Mouse (Mus musculus): ENCODE results near the gene Lgr5.

The Lgr5 gene

DNA sequence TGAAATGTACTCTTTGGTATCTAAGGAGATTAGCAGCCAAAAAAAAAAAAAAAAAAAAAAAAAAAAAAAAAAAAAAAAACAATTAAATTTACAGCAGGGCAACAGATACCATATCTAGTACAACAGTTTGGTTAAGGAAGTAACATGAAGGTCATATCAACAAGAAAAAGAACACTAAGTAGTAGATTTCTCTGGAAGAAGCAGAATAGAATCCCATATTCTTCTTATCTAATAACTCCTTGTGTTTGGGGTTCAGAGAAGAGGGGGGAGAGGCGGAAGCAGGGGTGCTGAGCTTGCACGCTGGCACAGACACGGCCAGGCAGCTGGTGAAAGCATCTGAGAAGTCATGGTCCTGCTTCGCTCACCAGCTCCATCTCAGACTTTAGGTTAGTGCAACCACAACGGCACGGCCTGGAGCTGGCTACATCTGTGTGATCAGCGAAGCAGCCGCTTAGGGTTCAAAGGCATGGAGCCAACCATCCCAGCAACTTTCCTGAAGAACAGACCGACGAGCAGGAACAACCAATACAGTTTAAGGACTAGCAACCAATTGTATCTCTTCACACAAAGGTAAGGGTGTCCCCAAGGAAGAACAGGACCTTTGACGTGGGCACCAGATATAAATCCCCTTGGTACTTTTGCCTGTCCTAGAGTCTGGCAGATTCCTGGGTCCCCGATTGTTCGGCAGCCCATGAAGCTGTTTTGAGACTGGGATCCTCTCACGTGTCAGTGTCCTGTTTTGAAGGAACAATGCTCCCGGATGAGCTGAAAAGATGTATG is 17.7 kb downstream of the Lgr5 start, which contains the start of gene A930009A15Rik:
Gene A930009A15Rik (plus strand): TSS at position 275 of the 780 bp plus-strand sequence.
- DNase-seq, result no peak

GRCm38 (mm10) chr10:115563961-115564360 is 23.6 kb downstream of the Lgr5 start:
- DNase-seq, result no peak

DNA sequence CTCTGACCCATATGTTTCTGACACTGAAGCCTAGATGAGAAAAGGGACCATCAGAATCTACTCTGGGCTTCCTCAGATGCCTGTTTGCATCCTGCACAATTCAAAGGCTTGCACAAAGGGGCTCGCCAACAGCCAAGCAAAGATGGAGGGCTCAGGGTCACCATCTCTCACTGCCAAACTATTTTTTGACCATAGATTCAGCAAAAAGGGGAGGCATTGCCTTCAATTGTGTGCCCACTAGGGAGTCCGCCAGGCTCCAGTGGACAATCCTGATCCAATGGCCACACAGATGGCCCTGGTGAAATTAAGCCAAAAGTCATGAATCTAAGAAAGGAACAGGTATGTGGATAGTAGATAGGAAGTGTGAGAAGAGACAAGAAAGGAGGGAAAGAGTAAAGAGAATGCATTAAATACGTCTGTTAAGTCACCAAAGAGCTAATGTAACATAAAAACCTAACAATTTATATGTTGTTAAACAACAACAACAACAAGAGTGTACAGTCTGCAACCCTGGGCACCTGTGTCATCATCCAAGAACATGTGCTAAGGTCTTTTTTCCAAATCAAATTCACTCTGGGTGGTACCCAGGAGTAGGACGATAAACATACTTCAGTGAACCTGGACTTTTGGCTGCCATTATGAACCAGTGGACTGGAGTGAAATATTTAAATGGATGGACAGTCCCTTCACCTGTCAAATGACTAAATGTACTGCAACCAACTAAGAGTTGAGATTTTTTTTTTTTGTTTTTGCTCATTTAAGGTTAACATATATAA is 24.5 kb downstream of the Lgr5 start:
- DNase-seq, result no peak

- DNase-seq, result peak; percentile 36
These were observed 26.3 kb downstream of the Lgr5 start for GRCm38 (mm10) chr10:115561136-115561880.

GRCm38 (mm10) chr10:115556738-115557242 is 30.8 kb downstream of the Lgr5 start:
- no peak for DNase-seq

DNA sequence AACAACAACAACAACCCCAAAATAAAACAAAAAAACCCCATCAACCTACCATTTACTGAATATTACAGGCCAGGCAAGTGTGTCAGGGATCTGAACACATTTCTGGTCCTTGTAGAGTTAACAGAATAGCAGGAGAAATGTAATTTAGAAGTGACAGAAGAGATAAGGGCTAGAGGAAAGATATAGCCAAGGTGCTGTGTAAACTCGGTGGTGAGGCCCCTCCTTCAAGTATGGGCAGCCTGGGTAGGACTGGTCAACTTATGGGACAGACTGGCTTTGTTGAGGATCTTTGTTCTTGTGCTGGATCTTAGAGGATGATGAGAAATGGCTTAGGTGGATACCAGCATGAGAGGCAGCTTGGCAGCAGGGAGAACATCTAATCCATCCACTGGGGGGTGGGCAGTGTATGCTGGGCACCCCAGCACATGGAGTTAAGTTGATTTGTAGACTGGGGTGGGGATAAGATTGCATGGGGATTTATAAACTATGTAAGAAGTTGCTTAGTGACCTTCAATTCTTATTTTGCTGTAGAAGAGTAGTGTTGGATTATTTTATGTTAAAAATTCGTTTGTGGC is 32.3 kb downstream of the Lgr5 start:
- DNase-seq, result no peak

GRCm38 (mm10) chr10:115553352-115554113 is 34.0 kb downstream of the Lgr5 start:
- DNase-seq, result no peak

DNA sequence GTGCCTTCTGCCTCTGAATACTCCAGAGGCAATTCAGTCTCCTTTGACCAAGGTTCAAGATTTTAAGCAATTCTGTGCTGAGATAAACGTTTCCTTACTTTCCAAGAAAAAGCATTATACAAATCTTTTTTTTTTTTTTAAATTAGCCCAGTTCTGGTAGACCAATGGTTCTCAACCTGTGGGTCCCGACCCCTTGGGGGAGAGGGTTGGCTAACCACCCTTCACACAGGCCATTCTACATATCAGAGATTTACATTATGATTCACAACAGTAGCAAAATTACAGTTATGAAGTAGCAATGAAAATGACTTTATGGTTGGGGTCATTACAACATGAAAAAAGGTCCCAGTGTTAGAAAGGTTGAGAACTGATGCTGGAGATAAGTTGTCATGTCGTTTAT is 36.5 kb downstream of the Lgr5 start:
- DNase-seq, result no peak

GRCm38 (mm10) chr10:115550253-115550652 is 37.3 kb downstream of the Lgr5 start:
- peak; percentile 3 for DNase-seq

DNA sequence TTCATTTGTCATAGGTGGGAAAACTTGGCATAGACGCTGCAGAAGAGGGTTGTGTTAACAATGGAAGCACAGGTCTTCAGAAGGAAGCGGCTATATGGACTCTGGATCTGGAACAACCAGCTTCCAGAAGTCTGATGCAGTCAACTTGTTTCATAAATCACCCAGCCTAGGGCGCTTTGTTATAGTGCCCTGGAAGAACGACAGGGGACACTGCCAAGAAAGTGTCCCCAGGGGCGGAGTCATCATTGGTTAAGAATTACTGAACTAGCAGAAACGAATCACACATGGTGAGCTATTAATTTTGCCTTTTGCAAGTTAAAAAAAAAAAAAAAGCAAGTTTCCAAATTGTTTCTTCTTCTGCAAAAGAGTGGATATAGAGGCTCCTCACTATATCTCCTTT is 44.7 kb downstream of the Lgr5 start:
- peak; percentile 29 for DNase-seq

DNA sequence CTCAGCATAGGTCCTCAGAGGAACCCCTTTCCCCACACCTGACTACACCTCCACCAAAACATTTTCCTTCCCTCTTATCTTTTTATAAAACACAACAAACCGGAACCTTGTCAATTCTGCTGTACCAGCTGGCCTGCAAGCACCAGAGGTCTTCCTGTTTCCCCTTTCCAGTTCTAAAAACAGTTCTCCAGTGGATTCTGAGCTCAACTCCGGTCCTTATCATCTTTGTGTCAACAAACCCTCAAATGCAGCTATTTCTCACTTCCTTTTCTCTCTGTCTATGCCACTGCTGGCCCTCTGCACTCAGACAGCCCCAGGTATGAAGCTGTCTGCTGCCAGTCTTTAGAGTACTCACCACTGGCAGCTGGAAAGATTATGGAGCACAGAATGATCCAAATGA is 56.8 kb downstream of the Lgr5 start:
- DNase-seq, result no peak

DNA sequence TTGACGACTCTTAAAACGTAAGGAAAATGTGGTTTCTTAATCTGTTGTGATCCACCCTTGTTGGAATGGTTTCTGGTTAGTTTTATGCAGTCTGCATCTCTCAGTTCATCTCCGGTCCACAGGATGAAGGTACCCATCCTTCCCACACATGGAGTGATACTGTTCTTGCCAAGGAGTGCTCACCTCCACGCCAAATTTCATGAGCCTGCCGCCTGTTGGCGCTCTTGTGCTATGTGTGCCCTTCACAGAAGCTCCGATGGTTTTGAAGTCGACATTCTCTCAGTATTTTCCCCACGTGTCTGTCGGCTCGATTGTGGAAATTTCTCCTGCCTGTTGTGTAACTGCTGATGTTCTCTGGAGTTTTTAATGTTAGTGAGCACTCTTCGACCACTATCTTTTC is 57.8 kb downstream of the Lgr5 start:
- DNase-seq, result no peak

DNA sequence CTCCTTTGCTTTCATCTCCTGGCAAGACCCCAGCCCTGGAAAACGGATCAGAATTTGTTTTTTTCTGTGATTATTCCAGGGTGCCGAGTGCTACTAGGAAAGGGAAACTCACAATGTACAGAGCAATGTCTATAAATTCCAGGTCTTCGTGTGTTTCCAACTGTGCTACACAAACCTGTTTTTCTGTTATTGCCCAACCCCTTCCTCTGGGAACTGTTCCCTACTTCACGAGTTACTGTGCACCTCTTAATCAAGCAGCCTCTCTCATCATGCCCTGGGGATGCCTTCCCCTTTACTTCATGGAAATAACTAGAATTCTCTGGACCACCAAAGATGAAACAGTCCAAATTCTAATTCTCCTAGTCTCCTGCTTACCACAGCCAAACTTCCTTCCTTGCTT is 58.7 kb downstream of the Lgr5 start:
- no peak for DNase-seq

DNA sequence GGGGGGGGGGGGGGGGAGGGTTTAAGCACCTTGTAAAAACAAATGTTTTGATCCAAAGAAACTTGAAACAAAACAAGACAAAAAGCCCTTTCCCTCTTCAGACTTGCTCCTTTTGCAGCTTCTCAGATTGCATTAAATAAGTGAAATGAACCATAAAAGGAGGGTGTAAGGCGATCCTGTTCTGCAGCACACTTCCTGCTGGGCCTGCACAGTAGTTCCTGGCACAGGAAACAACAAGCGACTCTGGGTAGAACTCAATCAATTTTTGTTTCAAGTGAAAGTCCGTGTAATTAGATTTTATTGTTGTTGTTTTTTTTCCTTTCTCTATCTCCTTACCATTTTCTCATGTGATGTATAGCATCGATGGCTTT is 66.5 kb downstream of the Lgr5 start:
- no peak for DNase-seq

DNA sequence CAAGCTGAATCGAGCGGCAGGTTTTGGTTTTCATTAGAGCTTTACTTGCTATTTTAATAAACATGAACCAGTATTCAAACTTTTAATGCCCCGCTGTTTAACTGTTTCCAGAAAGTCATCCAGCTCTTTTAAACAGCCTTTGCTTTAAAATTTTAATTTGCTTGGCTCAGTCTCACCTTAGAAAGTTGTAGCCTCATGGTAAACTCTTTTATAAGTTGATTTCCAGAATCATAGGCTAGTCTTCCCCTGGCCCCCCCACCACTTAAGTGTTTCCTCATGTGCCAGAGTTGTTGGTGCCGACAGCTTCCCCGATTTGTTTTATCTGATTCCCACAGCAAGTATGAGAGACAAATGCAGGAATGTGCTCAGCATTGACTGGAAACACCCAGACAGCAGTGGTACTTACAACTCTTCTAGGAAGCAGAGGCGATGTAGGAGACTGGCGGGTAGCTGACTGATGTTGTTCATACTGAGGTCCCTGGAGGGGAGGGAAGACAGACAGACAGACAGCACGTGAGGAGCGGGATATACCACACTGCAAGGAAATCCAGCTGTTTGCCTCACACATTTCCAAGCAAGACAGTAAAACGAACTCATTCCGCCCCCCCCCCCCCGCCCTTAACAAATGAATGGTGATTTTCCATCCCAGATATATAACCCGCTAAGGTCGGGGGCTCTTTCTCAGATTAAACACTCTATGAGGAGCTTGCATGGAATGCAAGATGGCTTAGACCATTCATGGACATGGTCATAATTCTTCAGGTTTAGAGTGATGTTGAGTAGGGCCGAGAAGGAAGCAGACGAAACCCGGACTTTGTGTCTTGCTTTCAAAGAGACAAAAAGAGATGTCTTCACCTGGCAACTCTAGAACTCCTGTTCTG is 67.1 kb downstream of the Lgr5 start:
- DNase-seq, result no peak

GRCm38 (mm10) chr10:115518845-115519244 is 68.7 kb downstream of the Lgr5 start:
- no peak for DNase-seq

DNA sequence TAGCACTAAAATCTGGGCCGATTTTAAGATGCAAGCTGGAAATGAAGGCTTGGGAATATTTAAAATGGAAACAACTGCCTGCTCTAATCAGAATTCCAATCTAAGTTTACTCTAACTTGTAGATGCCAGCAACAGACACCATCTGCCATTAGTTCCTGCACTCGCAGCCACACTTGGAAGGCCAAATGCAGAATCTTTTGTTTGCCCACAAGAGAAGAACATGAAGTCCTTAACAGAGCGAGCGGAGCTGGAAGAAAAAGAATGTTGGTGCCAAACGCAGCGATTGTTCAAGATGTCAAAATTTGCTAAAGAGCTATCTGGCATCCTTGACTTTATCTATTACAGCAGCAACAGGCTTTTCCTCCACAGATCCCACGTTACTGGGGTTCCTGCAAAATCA is 72.1 kb downstream of the Lgr5 start:
- no peak for DNase-seq

- peak; percentile 75 for DNase-seq
These were observed 76.6 kb downstream of the Lgr5 start for GRCm38 (mm10) chr10:115510959-115511358.

DNA sequence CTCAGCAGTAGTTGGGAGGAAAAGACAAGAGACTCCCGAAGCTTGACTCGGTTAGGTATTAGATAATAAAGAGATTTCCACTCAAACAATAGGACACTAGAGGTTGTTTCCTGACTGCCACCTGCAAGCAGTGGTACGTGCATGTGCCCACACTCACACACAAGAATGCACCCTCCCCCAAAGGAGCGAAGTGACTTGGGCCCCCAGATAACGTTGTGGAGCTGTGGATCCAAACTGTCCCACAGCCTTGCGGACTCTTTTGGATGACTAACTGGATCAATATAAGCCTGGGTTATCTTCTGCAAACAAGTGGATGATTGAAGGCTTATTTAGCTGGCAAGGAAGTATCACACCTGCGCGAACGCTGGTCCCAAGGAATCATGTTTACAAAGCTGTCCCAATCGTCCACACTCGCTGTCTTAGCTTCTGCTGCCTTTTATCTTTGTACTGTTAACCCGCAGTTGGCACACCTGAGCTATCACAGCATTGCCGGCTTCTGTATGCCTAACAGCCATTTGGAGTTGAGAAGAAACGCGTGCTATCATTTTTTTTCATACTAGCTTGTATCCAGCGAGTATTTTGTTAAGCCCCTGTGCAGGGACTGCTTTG is 81.8 kb downstream of the Lgr5 start:
- DNase-seq, result no peak

- DNase-seq, result no peak
These were observed 82.4 kb downstream of the Lgr5 start for GRCm38 (mm10) chr10:115505155-115505554.

DNA sequence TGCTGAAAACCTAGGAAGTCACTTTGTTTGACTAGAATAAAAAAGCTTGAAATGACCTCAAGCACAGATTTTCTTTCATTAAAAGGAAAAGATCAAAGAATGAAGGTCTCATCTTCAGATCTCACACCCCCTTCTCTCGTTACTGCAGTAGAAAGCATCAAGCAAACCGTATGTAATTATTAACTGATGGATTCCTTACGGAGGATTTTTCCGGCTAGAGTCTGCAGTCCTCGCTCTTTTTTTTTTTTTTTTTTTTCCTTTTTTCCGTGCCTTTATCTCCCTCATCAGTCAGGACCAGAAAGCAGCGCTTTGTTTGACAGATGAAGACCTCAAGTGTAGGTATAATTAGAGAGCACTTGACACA is 93.8 kb downstream of the Lgr5 start:
- DNase-seq, result no peak

All from kidney, adult 9 months (tissue).